Mouse (Mus musculus): Measurements from ENCODE around the gene Limk1.

Limk1 gene

GRCm38 (mm10) chr5:134622069-134622468 is 66.3 kb downstream of the Limk1 start:
- no peak for DNase-seq

GRCm38 (mm10) chr5:134621099-134621640 is 67.2 kb downstream of the Limk1 start:
- peak; percentile 42 to 54 for DNase-seq

GRCm38 (mm10) chr5:134620457-134620856 is 67.9 kb downstream of the Limk1 start:
- no peak for DNase-seq

- peak; percentile 65 to 70 for DNase-seq
Measured at GRCm38 (mm10) chr5:134617071-134617470, 71.3 kb downstream of the Limk1 start.

GRCm38 (mm10) chr5:134615780-134616179 is 72.6 kb downstream of the Limk1 start:
- DNase-seq = no peak

- DNase-seq = no peak
Measured at GRCm38 (mm10) chr5:134615380-134615779, 73.0 kb downstream of the Limk1 start.

GRCm38 (mm10) chr5:134614802-134615201 is 73.6 kb downstream of the Limk1 start, which contains the start of gene Lat2:
Gene Lat2, minus strand, starts transcription at chr5:134615025.
- no peak for DNase-seq

- no peak for DNase-seq
Measured at GRCm38 (mm10) chr5:134614296-134614695, 74.1 kb downstream of the Limk1 start.

- DNase-seq = no peak
Measured at GRCm38 (mm10) chr5:134613727-134614126, 74.7 kb downstream of the Limk1 start.

GRCm38 (mm10) chr5:134611810-134612521 is 76.4 kb downstream of the Limk1 start:
- DNase-seq = no peak

GRCm38 (mm10) chr5:134609916-134610643 is 78.3 kb downstream of the Limk1 start:
- no peak for DNase-seq

GRCm38 (mm10) chr5:134607121-134607520 is 81.3 kb downstream of the Limk1 start:
- no peak for DNase-seq

GRCm38 (mm10) chr5:134606314-134606713 is 82.1 kb downstream of the Limk1 start:
- DNase-seq = no peak
